ENCODE assay signal across 8 mouse cellular contexts in genomic region chr11:98020710-98021109, GRCm38 (mm10). TPM values are rescaled to one million over a fixed set of nuclear protein-coding genes. Genes with fewer than 3 reads are reported as not detected.
A peak's percentile ranks its signal among the peaks of the same experiment; 100 is the strongest.
DNase-seq lines count a peak whose midpoint lies in the region; ATAC-seq lines count a peak whose summit lies in the region.

No protein-coding gene starts in this region.

- peak overlapping the region; percentile 69; the same call in 1 of the 2 replicates for H3K4me3 ChIP-seq in kidney, embryonic 14.5 days (ENCODE audit: low read length)
- peak overlapping the region; percentile 80; the same call in 1 of the 2 replicates for H3K4me3 ChIP-seq in hindbrain, embryonic 10.5 days

- no peak for ATAC-seq in kidney, embryonic 14.5 days (ENCODE audit: low FRiP score, low TSS enrichment)

- no peaks in the 10 kb centered on the region for H3K27me3 ChIP-seq in kidney, embryonic 14.5 days (ENCODE audit: control insufficient read depth, insufficient read depth, low read length)
- H3K27me3 ChIP-seq in hindbrain, embryonic 10.5 days (ENCODE audit: insufficient read depth, poor library complexity, severe bottlenecking) = peaks cover 23% of the 10 kb centered on the region

- WGBS in kidney, embryonic 14.5 days = 53% methylated on average over 1 of the region's 1 CpGs
- WGBS in hindbrain, embryonic 10.5 days = 68% methylated on average over 1 of the region's 1 CpGs

- peaks cover 16% of the 10 kb centered on the region for H3K36me3 ChIP-seq in kidney, embryonic 14.5 days (ENCODE audit: control insufficient read depth, insufficient read depth, low read length)
- peaks cover 26% of the 10 kb centered on the region for H3K36me3 ChIP-seq in hindbrain, embryonic 10.5 days

- H3K9ac ChIP-seq in kidney, embryonic 14.5 days (ENCODE audit: low read depth, low read length) = peak overlapping the region; percentile 23; the same call in 1 of the 2 replicates

- 0 out of 2 replicates have a peak overlapping the region, but pooled peaks have one; percentile 11 for H3K27ac ChIP-seq in kidney, embryonic 14.5 days (ENCODE audit: low read depth, low read length)
- peak overlapping the region; percentile 64; the same call in 1 of the 2 replicates for H3K27ac ChIP-seq in hindbrain, embryonic 10.5 days

- H3K9me3 ChIP-seq in kidney, embryonic 14.5 days (ENCODE audit: control insufficient read depth, low read length) = no peaks in the 10 kb centered on the region
- no peaks in the 10 kb centered on the region for H3K9me3 ChIP-seq in hindbrain, embryonic 10.5 days

- DNase-seq in kidney, adult 9 months = no peak
- DNase-seq in adipocyte (ENCODE audit: low spot score) = peak; percentile 40
- no peak for DNase-seq in hindbrain, embryonic 10.5 days (ENCODE audit: low spot score)
- peak; percentile 47 for DNase-seq in naive thymus-derived CD4-positive, alpha-beta T cell, adult 2 months (ENCODE audit: low read depth)
- no peak for DNase-seq in heart, adult 18-20 months
- DNase-seq in cerebellum, postnatal 36 days = no peak
- DNase-seq in left cerebral cortex, postnatal 4 days = no peak

- peaks cover 37% of the 10 kb centered on the region for H3K4me1 ChIP-seq in kidney, embryonic 14.5 days (ENCODE audit: control insufficient read depth, insufficient read depth, low read length)
- H3K4me1 ChIP-seq in hindbrain, embryonic 10.5 days (replicated peaks) = peaks cover 60% of the 10 kb centered on the region

- intact Hi-C loops in left cerebral cortex, postnatal 4 days (cut with DNase I) = no loop called here

- peak overlapping the region; percentile 15; the same call in 1 of the 2 replicates for H3K4me2 ChIP-seq in kidney, embryonic 14.5 days (replicated peaks; ENCODE audit: low read depth, low read length)

RNA-seq across cellular contexts. Expression of gene Cacnb1, which starts 2.1 kb away (rescaled TPM):
- 11.7 and 12.3 TPM in 2 replicates for polyA plus RNA-seq in kidney, embryonic 14.5 days (2014; fragmentation: Nextera tagmentation; extraction: Ambion mirVana)
- 7.6 and 22.9 TPM in 2 replicates for polyA plus RNA-seq in hindbrain, embryonic 10.5 days (2016; fragmentation: Nextera tagmentation; extraction: Ambion mirVana)
- 1 to 10 TPM; 5.1 to 5.9 TPM for total RNA-seq in heart, adult 18-20 months (2021)
- total RNA-seq in left cerebral cortex, postnatal 4 days (2021) = 100 to 1,000 TPM; 100 to 104 TPM

RNA-seq across cellular contexts. Expression of gene Rpl19, which starts 5.8 kb away (rescaled TPM):
- polyA plus RNA-seq in kidney, embryonic 14.5 days (2014; fragmentation: Nextera tagmentation; extraction: Ambion mirVana) = 1,236 and 1,648 TPM in 2 replicates
- 1,011 and 1,145 TPM in 2 replicates for polyA plus RNA-seq in hindbrain, embryonic 10.5 days (2016; fragmentation: Nextera tagmentation; extraction: Ambion mirVana)
- 100 to 1,000 TPM; 537 to 590 TPM for total RNA-seq in heart, adult 18-20 months (2021)
- total RNA-seq in left cerebral cortex, postnatal 4 days (2021) = 100 to 1,000 TPM; 711 to 733 TPM

RNA-seq across cellular contexts. Expression of gene Arl5c, which starts 24.7 kb away (rescaled TPM):
- polyA plus RNA-seq in kidney, embryonic 14.5 days (2014; fragmentation: Nextera tagmentation; extraction: Ambion mirVana) = 9.3 and 16.2 TPM in 2 replicates
- 13.3 and 16.2 TPM in 2 replicates for polyA plus RNA-seq in hindbrain, embryonic 10.5 days (2016; fragmentation: Nextera tagmentation; extraction: Ambion mirVana)
- 1 to 10 TPM in 1 of 2 experiments, not detected in 1; 1.1 TPM for total RNA-seq in heart, adult 18-20 months (2021)
- 1 to 10 TPM; 2.2 to 2.5 TPM for total RNA-seq in left cerebral cortex, postnatal 4 days (2021)

RNA-seq across cellular contexts. Expression of gene Stac2, which starts 32.6 kb away (rescaled TPM):
- 3.8 and 4.1 TPM in 2 replicates for polyA plus RNA-seq in kidney, embryonic 14.5 days (2014; fragmentation: Nextera tagmentation; extraction: Ambion mirVana)
- polyA plus RNA-seq in hindbrain, embryonic 10.5 days (2016; fragmentation: Nextera tagmentation; extraction: Ambion mirVana) = 1.1 and 1.5 TPM in 2 replicates
- under 1 TPM; 0.15 to 0.25 TPM for total RNA-seq in heart, adult 18-20 months (2021)
- total RNA-seq in left cerebral cortex, postnatal 4 days (2021) = 10 to 100 TPM in 1 of 2 experiments, 1 to 10 TPM in 1; 8.7 to 11.7 TPM

RNA-seq across cellular contexts. Expression of gene Plxdc1, which starts 34.5 kb away (rescaled TPM):
- 0.69 and 1.7 TPM in 2 replicates for polyA plus RNA-seq in kidney, embryonic 14.5 days (2014; fragmentation: Nextera tagmentation; extraction: Ambion mirVana)
- polyA plus RNA-seq in hindbrain, embryonic 10.5 days (2016; fragmentation: Nextera tagmentation; extraction: Ambion mirVana) = 0.11 and 0.24 TPM in 2 replicates
- total RNA-seq in heart, adult 18-20 months (2021) = 1 to 10 TPM; 3.2 to 4.6 TPM
- 1 to 10 TPM; 2.1 to 2.4 TPM for total RNA-seq in left cerebral cortex, postnatal 4 days (2021)

Comparison
In these comparisons a context has a peak if more than half of its experiments do, and no peak if none do; other contexts are left out.
1. DNase-seq: peak in adipocyte (single experiment) and naive thymus-derived CD4-positive, alpha-beta T cell, adult 2 months (single experiment); none in kidney, adult 9 months (single experiment), hindbrain, embryonic 10.5 days (single experiment), heart, adult 18-20 months (0 of 2), cerebellum, postnatal 36 days (0 of 2) and left cerebral cortex, postnatal 4 days (single experiment).
2. RNA of gene Cacnb1, which starts 2.1 kb away (total RNA-seq): 100 to 104 TPM in left cerebral cortex, postnatal 4 days; 5.1 to 5.9 TPM in heart, adult 18-20 months; every median in the first group is over 10 times any median in the second.